Mouse (Mus musculus) bone marrow, adult 2 months (tissue): ENCODE results near the gene E130116L18Rik. TPM values are rescaled to one million over a fixed set of nuclear protein-coding genes. Genes with fewer than 3 reads are reported as not detected.

ENCODE experiments used
- H3K27ac ChIP-seq: fragments of 200-500 bp; 2 replicates; pipeline ENCODE4 v1.5.1; 2012; ENCODE audit warnings: low read depth, mild to moderate bottlenecking, control low read depth, inconsistent platforms, low read length; ENCODE audit not compliant: control insufficient read depth, poor library complexity, insufficient read depth
- H3K4me1 ChIP-seq: fragments of 200-500 bp; 2 replicates; pipeline ENCODE4 v1.6.1; 2011; ENCODE audit warnings: low read length; ENCODE audit not compliant: control insufficient read depth, insufficient read depth
- H3K4me3 ChIP-seq: fragments of 200-500 bp; replicated peaks from 2 replicates; pipeline ENCODE3; 2011; ENCODE audit warnings: mild to moderate bottlenecking, low read depth, low read length, control low read depth; ENCODE audit not compliant: control insufficient read depth
- CTCF ChIP-seq: fragments of 200-500 bp; IDR thresholded peaks from 2 replicates; pipeline ENCODE4 v1.5.1; 2011; ENCODE audit warnings: low read length, control low read depth; ENCODE audit not compliant: control insufficient read depth, insufficient read depth
- POLR2A ChIP-seq: fragments of 200-500 bp; IDR thresholded peaks from 2 replicates; pipeline ENCODE4 v1.6.1; 2011; ENCODE audit warnings: low read depth, mild to moderate bottlenecking, control low read depth, low read length, borderline replicate concordance; ENCODE audit not compliant: control insufficient read depth
- WGBS: fragments of 180-500 bp; shearing (Covaris S2); methylation state at CpG from one replicate; pipeline ENCODE4 v1.1.7; 2018; 5-methylcytosine and 5-hydroxymethylcytosine counted together
- polyA plus RNA-seq: library from polyadenylated mRNA; stranded (reverse); fragments of >200 nt; gene quantifications from 2 replicates; pipeline ENCODE4 v1.2.4, GENCODE M21; 2011; ENCODE audit warnings: low replicate concordance; ENCODE audit not compliant: missing spikeins, insufficient read depth, insufficient read length

E130116L18Rik gene
- not detected in 2 replicates for polyA plus RNA-seq

- Histone ChIP-seq H3K4me3 (peak within 1 kb of the TSS; percentile 68), H3K27ac (peak within 1 kb of the TSS; percentile 88), H3K4me1 (no peaks in the 10 kb centered on the region)
- WGBS = under 1% methylated on average over 72 of the region's 72 CpGs
- TF ChIP-seq POLR2A (peak; percentile 70; the same call in 1 of the 2 replicates), CTCF (no peak)
These were observed at the start of gene E130116L18Rik for GRCm38 (mm10) chr5:25222752-25223702. E130116L18Rik (minus strand) TSS chr5:25223153.

- TF ChIP-seq CTCF = no peak
- no peak for TF ChIP-seq POLR2A
- H3K4me1 ChIP-seq = peaks cover 1% of the 10 kb centered on the region
- 70% methylated on average over 4 of the region's 4 CpGs for WGBS
These were observed 45.4 kb upstream of the E130116L18Rik start for GRCm38 (mm10) chr5:25268258-25268888.

GRCm38 (mm10) chr5:25262266-25262665, 39.3 kb upstream of the E130116L18Rik start:
- no peak overlapping the region for H3K4me3 ChIP-seq
- WGBS = 83% methylated on average over 7 of the region's 7 CpGs

More at GRCm38 (mm10) chr5:25268258-25268888, 45.4 kb upstream of the E130116L18Rik start:
- Histone ChIP-seq H3K27ac (no peak overlapping the region), H3K4me3 (no peak overlapping the region)

GRCm38 (mm10) chr5:25261452-25261851, 38.5 kb upstream of the E130116L18Rik start:
- 80% methylated on average over 6 of the region's 6 CpGs for WGBS
- Histone ChIP-seq H3K4me1 (no peaks in the 10 kb centered on the region), H3K27ac (no peak overlapping the region), H3K4me3 (no peak overlapping the region)
- TF ChIP-seq CTCF (no peak), POLR2A (no peak)

More at GRCm38 (mm10) chr5:25262266-25262665, 39.3 kb upstream of the E130116L18Rik start:
- H3K27ac ChIP-seq = no peak overlapping the region
- H3K4me1 ChIP-seq = no peaks in the 10 kb centered on the region
- TF ChIP-seq POLR2A = no peak
- TF ChIP-seq CTCF = no peak

- Histone ChIP-seq H3K27ac (no peak overlapping the region), H3K4me1 (no peaks in the 10 kb centered on the region), H3K4me3 (no peak overlapping the region)
- TF ChIP-seq POLR2A (no peak), CTCF (no peak)
- WGBS = 84% methylated on average over 2 of the region's 2 CpGs
These were observed 33.7 kb upstream of the E130116L18Rik start for GRCm38 (mm10) chr5:25256686-25257085.

GRCm38 (mm10) chr5:25254491-25254890, 31.5 kb upstream of the E130116L18Rik start:
- 81% methylated on average over 4 of the region's 4 CpGs for WGBS
- no peaks in the 10 kb centered on the region for H3K4me1 ChIP-seq
- H3K27ac ChIP-seq = no peak overlapping the region
- TF ChIP-seq POLR2A (no peak), CTCF (no peak)
- no peak overlapping the region for H3K4me3 ChIP-seq

- H3K4me1 ChIP-seq = no peaks in the 10 kb centered on the region
- no peak overlapping the region for H3K27ac ChIP-seq
- H3K4me3 ChIP-seq = no peak overlapping the region
- 89% methylated on average over 8 of the region's 8 CpGs for WGBS
- TF ChIP-seq POLR2A (no peak), CTCF (no peak)
These were observed 30.0 kb upstream of the E130116L18Rik start for GRCm38 (mm10) chr5:25252825-25253544.
